Mouse (Mus musculus): Measurements from ENCODE around the gene Gm8978.
A peak's percentile ranks its signal among the peaks of the same experiment; 100 is the strongest.
"Not testable (repeated sequence)": the region's sequence is repeated elsewhere in the genome, so short reads cannot be mapped to it uniquely, and the experiment has no call there.

The Gm8978 gene

GRCm38 (mm10) chr19:33625152-33625551 lies at the start of gene Gm8978:
Gene Gm8978 (minus strand): TSS chr19:33625252.
- not testable (repeated sequence) for DNase-seq (ENCODE audit: low spot score in 2 of 2)

GRCm38 (mm10) chr19:33589626-33590302 lies 35.3 kb downstream of the Gm8978 start:
- peak; percentile 36 to 52 for DNase-seq (ENCODE audit: low spot score in 2 of 2)

GRCm38 (mm10) chr19:33568551-33568950 lies 56.5 kb downstream of the Gm8978 start:
- DNase-seq (ENCODE audit: low spot score in 2 of 2), result not testable (repeated sequence)
